Mouse (Mus musculus) layer of hippocampus, adult 11-12 months (tissue): ENCODE results near the gene Lonrf2.

Source experiments
- DNase-seq: peaks from one replicate; pipeline ENCODE4 v3.0.0; 2022; ENCODE audit warnings: low spot score

Gene Lonrf2

DNA sequence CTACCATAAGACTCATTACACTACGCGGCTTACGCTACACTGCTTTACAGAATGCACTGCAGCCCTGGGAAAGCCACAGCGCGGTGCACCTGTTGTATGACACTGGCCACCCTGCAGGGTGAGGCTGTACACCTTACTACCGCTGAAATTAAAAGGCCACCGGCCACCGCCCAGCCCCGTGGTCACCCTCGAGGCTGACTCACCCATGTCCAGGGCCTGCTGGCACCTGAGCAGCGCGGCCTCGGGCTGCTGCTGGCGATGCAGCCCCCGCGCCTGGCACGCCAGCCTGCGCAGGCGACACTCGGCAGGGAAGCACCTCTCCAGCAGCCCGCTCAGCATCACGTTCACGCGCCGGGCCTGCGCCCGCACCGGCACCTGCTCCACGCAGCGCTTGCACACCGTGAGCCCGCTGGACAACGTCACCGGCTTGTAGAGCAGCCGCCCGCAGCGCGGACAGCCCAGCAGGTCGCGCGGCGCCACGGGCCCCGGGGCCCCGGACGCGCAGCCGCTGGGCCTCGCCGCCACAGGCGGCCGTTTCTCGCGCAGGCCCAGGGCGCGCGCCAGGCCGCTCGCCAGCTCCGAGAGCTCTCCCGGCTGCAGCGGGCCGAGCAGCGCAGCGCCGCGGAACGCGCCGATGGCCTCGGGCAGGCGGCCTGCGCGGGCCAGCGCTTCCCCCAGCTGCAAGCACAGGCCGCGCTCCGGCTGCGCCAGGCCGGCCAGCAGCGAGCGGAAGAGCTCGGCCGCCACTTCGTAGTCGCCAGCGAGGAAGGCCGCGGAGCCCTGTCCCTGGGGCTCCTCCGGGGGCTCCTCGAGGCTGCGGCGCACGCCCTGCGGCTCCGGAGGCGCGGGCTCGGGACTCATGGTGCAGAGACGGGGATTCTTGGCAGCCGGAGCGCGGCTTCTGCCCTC is 689 bp downstream of the Lonrf2 start:
- peak; percentile 44 for DNase-seq

- DNase-seq, result peak; percentile 27
These were observed 1.6 kb downstream of the Lonrf2 start for GRCm38 (mm10) chr1:38834899-38835298.

GRCm38 (mm10) chr1:38824926-38825325 is 11.6 kb downstream of the Lonrf2 start:
- DNase-seq, result no peak

GRCm38 (mm10) chr1:38823851-38824250 is 12.7 kb downstream of the Lonrf2 start:
- no peak for DNase-seq

DNA sequence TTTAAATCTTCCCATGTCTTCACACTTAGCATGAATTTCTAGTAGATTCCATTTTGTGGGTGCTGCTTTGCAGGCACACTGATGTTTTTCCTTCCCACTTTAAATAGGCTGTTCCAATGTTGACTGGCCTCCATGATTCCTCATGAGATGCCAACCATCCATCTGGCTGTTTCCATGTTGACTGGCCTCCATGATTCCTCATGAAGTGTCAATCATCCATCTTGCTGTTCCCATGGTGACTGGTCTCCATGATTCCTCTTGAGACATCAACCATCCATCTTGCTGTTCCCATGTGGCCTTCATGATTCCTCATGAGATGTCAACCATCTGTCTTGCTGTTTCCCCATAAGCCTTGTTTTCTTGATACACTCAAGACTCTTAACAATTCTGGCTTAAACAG is 16.8 kb downstream of the Lonrf2 start:
- no peak for DNase-seq

DNA sequence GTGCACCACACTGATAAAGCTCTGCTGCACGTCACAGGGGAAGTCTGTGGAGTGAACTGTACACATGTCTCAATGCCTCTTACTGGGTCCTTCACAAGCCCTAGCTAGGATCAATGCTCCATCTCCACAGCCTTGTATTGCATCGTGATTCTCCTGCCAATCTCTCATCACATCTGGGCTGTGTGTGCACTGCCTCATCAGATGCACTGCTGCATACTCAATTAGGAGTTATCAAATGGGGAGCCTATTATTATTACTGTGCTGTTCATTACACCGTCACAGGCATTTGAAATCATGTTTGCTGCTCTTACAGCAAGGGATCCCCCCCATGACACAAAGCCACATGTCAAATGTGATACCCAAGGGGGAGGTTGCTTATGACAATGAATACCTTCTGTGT is 18.8 kb downstream of the Lonrf2 start:
- DNase-seq, result no peak

DNA sequence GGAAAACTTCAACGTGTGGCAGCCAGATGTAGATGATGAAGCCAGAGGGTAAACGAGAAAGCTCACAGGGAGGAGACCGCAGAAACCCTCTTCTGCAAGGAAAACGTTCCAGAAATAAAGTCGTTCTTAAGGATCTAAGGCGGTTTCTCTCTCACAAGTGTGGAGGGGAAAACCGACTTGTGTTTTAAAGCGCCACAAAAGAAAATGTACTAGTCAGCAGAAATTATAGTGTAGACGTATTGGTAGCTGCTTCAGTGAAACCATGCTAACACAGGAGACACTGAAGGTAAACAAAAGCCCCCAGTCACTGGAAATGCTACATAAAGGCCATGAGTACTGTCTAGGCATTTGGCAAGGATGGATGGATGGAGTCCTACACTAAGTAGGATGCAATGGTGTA is 19.2 kb downstream of the Lonrf2 start:
- no peak for DNase-seq

DNA sequence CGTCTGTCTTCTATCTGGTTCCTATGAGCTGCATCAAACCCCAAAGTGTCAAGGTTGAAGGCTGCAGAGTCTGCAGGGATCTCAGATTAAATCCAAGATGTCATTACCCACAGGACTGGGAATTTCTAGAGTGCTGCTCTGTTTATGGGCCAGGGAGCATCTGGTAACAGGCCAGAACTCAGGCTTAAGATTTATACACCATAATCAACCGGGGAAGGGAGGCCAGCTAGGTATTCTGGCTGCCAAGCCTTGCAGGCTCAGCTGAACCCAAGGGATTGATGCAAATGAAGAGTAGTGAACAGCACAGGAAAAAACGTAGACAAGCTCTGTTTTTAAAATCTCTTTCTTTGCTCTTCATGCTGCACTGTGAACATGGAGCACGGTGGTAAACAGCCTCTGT is 20.2 kb downstream of the Lonrf2 start:
- DNase-seq, result no peak

- DNase-seq, result no peak
These were observed 29.4 kb downstream of the Lonrf2 start for GRCm38 (mm10) chr1:38807121-38807520.

DNA sequence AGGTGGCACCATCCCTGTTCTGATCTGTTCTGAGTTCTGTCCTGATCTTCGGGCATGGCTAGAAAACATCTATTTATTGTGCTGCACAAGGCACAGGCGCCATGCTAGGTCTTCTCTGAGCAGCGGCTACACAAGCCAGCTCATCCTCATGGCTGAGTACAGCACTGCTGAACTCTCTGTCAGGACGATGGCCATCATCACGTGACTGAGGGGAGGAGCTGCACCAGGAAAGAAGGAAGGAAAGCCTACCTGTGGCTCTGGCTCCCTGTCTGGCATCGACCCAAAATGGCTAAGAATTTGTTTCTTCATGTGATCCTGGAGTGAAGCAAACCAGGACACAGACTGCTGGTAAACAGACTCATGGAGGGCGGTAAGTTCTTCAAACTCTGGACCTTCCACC is 36.1 kb downstream of the Lonrf2 start:
- DNase-seq, result no peak

- peak; percentile 37 for DNase-seq
These were observed 37.2 kb downstream of the Lonrf2 start for GRCm38 (mm10) chr1:38799304-38799703.

- no peak for DNase-seq
These were observed 39.6 kb downstream of the Lonrf2 start for GRCm38 (mm10) chr1:38796936-38797335.

DNA sequence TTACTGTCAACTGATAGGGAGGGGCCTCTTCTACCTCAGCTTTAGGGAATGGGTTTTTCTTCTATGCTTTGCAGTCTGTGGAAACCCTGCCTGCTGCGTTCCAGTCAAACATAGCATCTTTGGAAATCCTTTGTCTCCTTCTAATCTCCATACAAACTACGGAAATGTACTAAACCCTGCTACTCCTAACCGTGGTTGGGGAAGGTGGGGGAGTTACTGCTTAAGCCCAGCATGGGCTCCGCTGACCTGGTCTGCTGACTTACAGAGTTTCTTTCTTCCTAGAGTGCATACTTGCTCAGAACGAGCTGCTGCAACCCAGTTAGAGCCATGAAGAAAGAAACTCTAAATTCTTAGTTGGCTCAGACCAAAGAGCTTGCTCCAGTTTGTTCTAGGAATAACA is 41.0 kb downstream of the Lonrf2 start:
- DNase-seq, result no peak

DNA sequence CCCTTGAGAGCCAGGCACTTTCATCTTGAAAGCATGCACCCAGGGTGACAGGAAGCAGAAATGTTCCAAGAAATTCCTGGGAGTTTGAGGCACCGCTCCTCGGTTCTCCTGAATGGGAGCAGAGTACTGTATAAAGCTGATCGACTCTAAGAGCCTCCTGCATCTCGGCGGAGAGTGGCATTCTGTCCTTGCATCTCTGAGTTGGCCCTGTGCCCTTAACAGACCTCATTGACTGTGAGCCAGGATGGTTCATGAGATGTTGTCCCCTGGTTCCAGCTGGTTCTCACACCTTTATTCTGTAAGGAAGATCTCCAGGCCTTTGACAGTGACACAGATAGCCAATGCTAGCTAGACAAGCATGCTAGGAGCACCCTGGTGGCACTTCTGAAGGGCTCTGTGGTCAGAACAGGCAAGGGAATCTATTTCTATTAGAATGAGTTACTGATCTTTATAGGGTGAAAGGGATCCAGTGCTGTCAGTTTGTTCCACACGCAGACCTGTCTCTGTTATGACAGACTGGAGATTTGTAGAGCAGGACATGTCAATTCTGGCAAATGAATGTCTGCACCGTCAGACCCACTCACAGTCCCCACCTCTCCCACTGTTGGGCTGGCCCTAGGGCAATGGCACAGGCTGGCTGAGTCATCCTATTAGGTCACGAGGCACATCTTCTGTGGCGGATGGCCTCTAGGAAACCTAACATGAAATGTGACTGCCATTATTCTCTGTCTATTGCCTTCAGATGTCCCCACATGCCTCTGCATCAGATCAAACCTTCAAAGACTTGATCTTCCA is 45.3 kb downstream of the Lonrf2 start:
- DNase-seq, result no peak

DNA sequence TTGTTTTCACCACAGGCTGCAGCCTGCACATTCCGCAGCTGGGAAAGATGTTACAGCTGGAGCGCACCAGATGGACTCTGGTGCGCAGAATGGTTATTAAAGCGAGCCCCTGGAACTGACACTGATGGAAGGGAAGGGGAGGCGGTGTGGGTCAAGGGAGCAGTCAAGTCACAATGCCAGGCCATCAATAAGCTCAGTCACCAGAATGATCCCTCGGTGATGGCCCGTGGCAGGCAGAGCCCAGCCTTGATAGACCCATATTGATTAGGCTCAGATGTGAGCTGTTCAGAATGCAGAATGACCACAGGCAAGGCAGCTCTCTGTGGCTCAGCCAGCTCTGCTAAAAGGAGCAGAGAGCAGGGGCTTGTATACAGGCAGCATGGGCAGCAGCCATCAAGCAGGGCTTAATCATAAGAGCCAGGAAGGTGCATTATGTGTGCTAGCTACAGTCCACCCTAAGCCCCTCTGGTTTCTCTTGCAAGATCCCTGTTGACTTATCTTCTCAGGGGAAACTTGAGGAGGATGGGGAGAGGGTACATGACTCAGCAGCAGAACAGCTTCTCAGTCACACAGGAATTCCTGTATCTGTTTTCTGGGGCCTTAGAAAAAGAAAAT is 46.4 kb downstream of the Lonrf2 start:
- DNase-seq, result no peak

DNA sequence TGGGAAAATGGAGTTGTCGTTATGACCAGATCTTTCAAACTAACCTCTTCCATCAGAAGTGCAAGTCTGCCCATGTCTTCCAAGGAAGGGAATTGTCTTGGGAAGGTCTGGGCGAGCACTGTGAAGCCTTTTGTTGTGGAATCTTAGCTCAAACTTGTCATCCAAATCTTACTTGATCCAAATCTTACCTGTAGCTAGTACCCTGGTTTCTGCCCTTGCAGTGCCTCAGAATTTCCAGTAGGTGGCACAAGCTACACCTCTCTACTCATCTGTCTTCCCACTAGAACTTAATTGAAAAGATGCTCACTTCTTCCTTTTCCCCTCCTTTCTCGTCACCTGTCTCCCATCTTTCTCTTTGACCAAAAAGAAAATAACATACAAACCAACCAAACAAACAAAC is 47.6 kb downstream of the Lonrf2 start:
- DNase-seq, result no peak

DNA sequence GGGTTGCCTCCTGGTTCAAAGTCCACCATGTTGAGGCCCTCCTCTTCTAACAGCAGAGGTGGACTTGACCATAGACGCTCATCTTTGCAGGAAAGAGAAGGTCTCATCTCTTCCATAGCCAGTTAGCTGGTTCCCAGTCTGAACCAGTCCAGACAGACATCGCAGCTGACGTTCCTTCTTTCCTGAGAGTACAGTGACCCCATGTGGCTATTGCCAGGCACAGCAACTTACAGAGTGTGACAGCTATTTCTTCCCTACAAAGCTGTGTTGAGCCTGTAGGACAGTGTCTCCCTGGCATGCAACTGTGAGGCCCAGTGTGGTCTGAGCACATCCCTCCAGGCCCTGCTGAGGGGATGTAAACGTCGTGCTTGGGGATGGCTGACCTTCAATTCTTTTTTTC is 49.1 kb downstream of the Lonrf2 start:
- DNase-seq, result peak; percentile 67

DNA sequence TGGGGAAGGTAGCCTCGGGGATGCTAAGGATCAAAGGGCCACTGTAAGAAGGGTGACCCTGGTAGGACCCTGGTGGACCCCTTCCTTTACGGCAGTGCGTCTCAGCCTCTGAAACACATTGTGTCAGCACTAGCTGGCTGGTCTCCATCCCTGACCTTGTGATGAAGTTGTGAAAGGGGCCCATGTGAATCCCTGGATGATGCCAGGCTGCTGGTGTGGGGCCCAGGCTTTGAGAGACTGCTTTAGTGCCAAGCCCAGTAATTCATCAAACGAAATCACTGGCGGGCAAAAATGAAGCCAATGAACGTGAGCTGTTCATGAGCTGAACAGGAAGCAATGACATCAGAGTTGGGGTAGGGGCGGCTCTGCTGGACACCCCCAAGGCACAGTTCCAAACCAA is 50.2 kb downstream of the Lonrf2 start:
- no peak for DNase-seq

- DNase-seq, result no peak
These were observed 58.2 kb downstream of the Lonrf2 start for GRCm38 (mm10) chr1:38778271-38778670.

- no peak for DNase-seq
These were observed 59.0 kb downstream of the Lonrf2 start for GRCm38 (mm10) chr1:38777500-38777899.

DNA sequence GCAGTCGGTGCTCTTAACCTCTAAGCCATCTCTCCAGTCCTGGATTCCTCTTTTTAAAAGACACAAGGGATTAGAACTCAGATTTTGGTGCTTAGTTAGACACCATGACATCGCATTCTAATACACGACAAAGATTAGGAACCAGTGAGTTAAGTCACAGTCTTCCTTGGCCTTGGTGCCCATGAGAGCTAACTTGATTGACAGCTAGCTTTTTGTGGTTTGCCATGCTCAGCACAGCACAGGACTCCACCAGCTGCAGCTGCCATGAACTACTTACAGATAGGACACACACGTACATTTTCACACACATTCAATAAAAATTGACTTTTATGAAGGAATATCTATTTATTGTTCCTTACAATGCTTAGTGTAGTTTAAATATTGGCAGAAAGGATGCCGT is 60.8 kb downstream of the Lonrf2 start:
- DNase-seq, result no peak

GRCm38 (mm10) chr1:38770676-38771075 is 65.8 kb downstream of the Lonrf2 start:
- no peak for DNase-seq

- peak; percentile 80 for DNase-seq
These were observed 66.6 kb downstream of the Lonrf2 start for GRCm38 (mm10) chr1:38769920-38770319.
